Mouse (Mus musculus) embryonic facial prominence, embryonic 10.5 days (tissue): Measurements from ENCODE around the gene Map7. TPM values are rescaled to one million over a fixed set of nuclear protein-coding genes. Genes with fewer than 3 reads are reported as not detected.
A peak's percentile ranks its signal among the peaks of the same experiment; 100 is the strongest.

Experiments
- DNase-seq: peaks from one replicate; pipeline ENCODE4 v3.0.0-alpha.2; 2017; ENCODE audit warnings: low spot score
- H3K27ac ChIP-seq: fragments of 300-500 bp; sonication (generic); replicated peaks from 2 replicates; pipeline ENCODE4 v1.5.1; 2016; ENCODE audit warnings: mild to moderate bottlenecking
- H3K27me3 ChIP-seq: fragments of 300-500 bp; sonication (generic); replicated peaks from 2 replicates; pipeline ENCODE4 v1.6.1; 2016; ENCODE audit warnings: low read depth, mild to moderate bottlenecking; ENCODE audit not compliant: poor library complexity, severe bottlenecking
- H3K36me3 ChIP-seq: fragments of 300-500 bp; sonication (generic); replicated peaks from 2 replicates; pipeline ENCODE4 v1.6.1; 2016; ENCODE audit warnings: mild to moderate bottlenecking, moderate library complexity
- H3K4me1 ChIP-seq: fragments of 300-500 bp; sonication (generic); 2 replicates; pipeline ENCODE4 v1.6.1; 2016
- H3K4me3 ChIP-seq: fragments of 300-500 bp; sonication (generic); 2 replicates; pipeline ENCODE4 v1.5.1; 2016; ENCODE audit warnings: mild to moderate bottlenecking, moderate library complexity
- H3K9me3 ChIP-seq: fragments of 300-500 bp; sonication (generic); 2 replicates; pipeline ENCODE4 v1.6.1; 2016; ENCODE audit warnings: mild to moderate bottlenecking
- WGBS: fragments of 180-500 bp; shearing (Covaris S2); methylation state at CpG from one replicate; pipeline ENCODE4 v1.1.7; 2016; 5-methylcytosine and 5-hydroxymethylcytosine counted together
- polyA plus RNA-seq: library from polyadenylated mRNA; unstranded; fragments of >200 nt; fragmentation: Nextera tagmentation; extraction: Ambion mirVana; gene quantifications from 2 replicates; pipeline ENCODE4 v1.2.1, GENCODE M21; 2016

The Map7 gene
- polyA plus RNA-seq, 1 experiment from 2014 or later: 6.6 TPM

DNA sequence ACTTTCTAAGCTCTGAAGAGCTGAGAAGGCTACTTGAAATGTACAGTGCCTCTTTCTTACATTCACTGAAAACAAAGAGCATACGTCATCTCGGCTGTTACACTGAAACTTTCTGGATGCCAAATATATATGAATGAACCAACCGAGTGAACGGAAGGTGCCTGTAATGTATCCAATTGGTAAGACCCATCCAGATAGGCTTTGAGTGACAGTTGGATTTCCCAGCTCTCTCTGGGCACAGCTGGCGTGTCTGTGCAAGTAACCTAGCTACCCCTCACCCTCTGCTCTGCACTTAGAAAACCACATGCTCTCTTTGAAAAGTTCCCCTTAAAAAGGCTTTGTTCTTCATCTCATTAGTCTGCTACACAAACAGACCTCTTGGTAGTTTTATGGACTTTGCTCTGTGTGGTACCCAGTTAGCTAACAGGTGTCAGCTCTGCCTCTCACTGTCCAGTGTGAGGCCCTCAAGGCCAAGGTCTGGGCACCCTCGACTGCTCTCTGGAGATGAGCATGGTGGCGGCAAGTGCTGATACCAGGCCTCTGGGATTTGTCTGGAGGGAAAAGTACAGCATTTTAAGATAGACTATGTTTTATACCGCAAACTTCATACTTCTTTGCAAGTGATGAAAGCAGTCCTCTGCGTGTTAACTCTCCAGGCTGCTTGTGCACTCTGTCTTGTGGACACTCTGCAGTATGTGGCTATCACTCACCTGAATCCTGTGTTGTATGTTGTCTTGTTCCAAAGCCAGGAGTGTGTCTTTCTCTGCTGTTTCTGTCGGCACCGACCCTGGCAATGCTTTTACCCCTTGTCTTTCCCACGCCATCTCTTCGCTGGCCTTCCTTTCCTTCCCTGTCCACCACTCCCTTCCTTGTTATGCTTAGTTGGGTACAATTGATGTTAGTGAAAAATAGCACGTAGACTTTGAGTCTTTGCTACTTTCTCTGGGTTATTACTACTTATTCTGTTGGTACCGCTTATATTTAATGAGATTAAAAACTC lies 109.8 kb downstream of the Map7 start:
- WGBS: 93% methylated on average over 15 of the region's 15 CpGs
- no peak overlapping the region for H3K4me3 ChIP-seq
- no peaks in the 10 kb centered on the region for H3K9me3 ChIP-seq
- H3K4me1 ChIP-seq: no peaks in the 10 kb centered on the region
- H3K27ac ChIP-seq: no peak overlapping the region
- no peak for DNase-seq
- H3K36me3 ChIP-seq: no peaks in the 10 kb centered on the region
- H3K27me3 ChIP-seq: no peaks in the 10 kb centered on the region

GRCm38 (mm10) chr10:20259476-20259875 lies 111.2 kb downstream of the Map7 start:
- WGBS: 83% methylated on average over 2 of the region's 2 CpGs

GRCm38 (mm10) chr10:20262896-20263295 lies 114.6 kb downstream of the Map7 start:
- no peaks in the 10 kb centered on the region for H3K36me3 ChIP-seq
- H3K27ac ChIP-seq: no peak overlapping the region
- 87% methylated on average over 6 of the region's 6 CpGs for WGBS
- peaks cover 5% of the 10 kb centered on the region; the same call in 1 of the 2 replicates for H3K4me1 ChIP-seq
- no peak overlapping the region for H3K4me3 ChIP-seq
- H3K9me3 ChIP-seq: no peaks in the 10 kb centered on the region
- H3K27me3 ChIP-seq: no peaks in the 10 kb centered on the region
- DNase-seq: no peak

More at GRCm38 (mm10) chr10:20259476-20259875, 111.2 kb downstream of the Map7 start:
- H3K36me3 ChIP-seq: no peaks in the 10 kb centered on the region
- no peak for DNase-seq
- no peak overlapping the region for H3K4me3 ChIP-seq
- no peaks in the 10 kb centered on the region for H3K9me3 ChIP-seq
- no peaks in the 10 kb centered on the region for H3K27me3 ChIP-seq
- no peak overlapping the region for H3K27ac ChIP-seq
- H3K4me1 ChIP-seq: no peaks in the 10 kb centered on the region

GRCm38 (mm10) chr10:20264479-20264878 lies 116.2 kb downstream of the Map7 start:
- Histone ChIP-seq H3K27me3 (no peaks in the 10 kb centered on the region), H3K36me3 (no peaks in the 10 kb centered on the region), H3K27ac (no peak overlapping the region), H3K4me3 (no peak overlapping the region), H3K9me3 (no peaks in the 10 kb centered on the region), H3K4me1 (peaks cover 5% of the 10 kb centered on the region; the same call in 1 of the 2 replicates)
- WGBS: 89% methylated on average over 7 of the region's 7 CpGs
- DNase-seq: no peak

DNA sequence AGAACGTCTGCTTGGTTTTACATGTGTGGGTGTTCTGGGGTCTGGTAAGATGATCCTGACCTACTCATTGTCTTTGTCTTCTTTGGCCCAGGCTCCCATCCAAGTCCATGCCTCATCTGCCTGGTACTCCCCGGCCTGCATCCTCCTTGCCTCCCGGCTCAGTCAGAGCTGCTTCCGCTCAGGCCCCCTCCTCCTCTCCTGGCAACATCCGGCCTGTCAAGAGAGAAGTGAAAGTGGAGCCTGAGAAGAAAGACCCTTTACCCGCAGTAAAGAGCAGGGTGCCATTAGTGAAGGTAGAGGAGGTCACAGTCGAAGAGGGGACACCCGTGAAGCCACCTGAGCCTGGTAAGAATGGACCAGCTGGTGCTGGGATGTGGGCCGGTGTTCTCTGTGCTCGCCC lies 118.8 kb downstream of the Map7 start:
- DNase-seq: no peak
- H3K4me3 ChIP-seq: no peak overlapping the region
- peaks cover 5% of the 10 kb centered on the region; the same call in 1 of the 2 replicates for H3K4me1 ChIP-seq
- 78% methylated on average over 10 of the region's 10 CpGs for WGBS
- 0 out of 2 replicates have a peak, but pooled peaks cover 5% of the 10 kb centered on the region for H3K36me3 ChIP-seq
- H3K9me3 ChIP-seq: no peaks in the 10 kb centered on the region
- no peaks in the 10 kb centered on the region for H3K27me3 ChIP-seq
- H3K27ac ChIP-seq: no peak overlapping the region

- no peak overlapping the region for H3K27ac ChIP-seq
- H3K4me1 ChIP-seq: peaks cover 12% of the 10 kb centered on the region
- no peak overlapping the region for H3K4me3 ChIP-seq
- WGBS: 81% methylated on average over 7 of the region's 7 CpGs
- H3K36me3 ChIP-seq: 0 out of 2 replicates have a peak, but pooled peaks cover 6% of the 10 kb centered on the region
- no peak for DNase-seq
- H3K9me3 ChIP-seq: no peaks in the 10 kb centered on the region
- peaks cover 8% of the 10 kb centered on the region for H3K27me3 ChIP-seq
Observed at GRCm38 (mm10) chr10:20268945-20269344, 120.7 kb downstream of the Map7 start.

- no peaks in the 10 kb centered on the region for H3K9me3 ChIP-seq
- H3K4me1 ChIP-seq: peaks cover 7% of the 10 kb centered on the region; the same call in 1 of the 2 replicates
- DNase-seq: no peak
- no peak overlapping the region for H3K4me3 ChIP-seq
- H3K36me3 ChIP-seq: 0 out of 2 replicates have a peak, but pooled peaks cover 6% of the 10 kb centered on the region
- H3K27ac ChIP-seq: no peak overlapping the region
- H3K27me3 ChIP-seq: peaks cover 8% of the 10 kb centered on the region
- WGBS: 89% methylated on average over 5 of the region's 5 CpGs
Observed at GRCm38 (mm10) chr10:20272380-20272779, 124.1 kb downstream of the Map7 start.

DNA sequence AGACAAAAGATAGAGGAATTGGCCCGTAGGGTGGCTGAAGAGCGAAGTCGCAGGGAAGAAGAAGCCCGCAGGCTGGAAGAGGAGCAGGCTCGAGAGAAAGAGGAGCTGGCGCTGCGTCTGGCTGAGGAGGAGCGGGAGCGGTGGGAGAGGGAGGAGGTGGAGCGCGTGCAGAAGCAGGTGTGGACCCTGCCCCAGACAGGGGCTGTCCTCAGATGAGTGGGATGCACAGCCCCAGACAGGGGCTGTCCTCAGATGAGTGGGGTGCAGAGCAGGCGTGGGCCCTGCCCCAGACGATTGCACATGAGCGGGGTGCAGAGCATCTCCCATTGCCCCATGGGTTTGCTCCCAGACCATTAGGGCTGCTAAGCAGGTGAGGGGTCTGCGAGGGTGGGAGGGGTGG lies 125.0 kb downstream of the Map7 start:
- 65% methylated on average over 15 of the region's 15 CpGs for whole genome bisulfite sequencing
- Histone ChIP-seq H3K9me3 (no peaks in the 10 kb centered on the region), H3K36me3 (0 out of 2 replicates have a peak, but pooled peaks cover 6% of the 10 kb centered on the region), H3K4me3 (no peak overlapping the region), H3K27me3 (peaks cover 8% of the 10 kb centered on the region), H3K4me1 (peaks cover 7% of the 10 kb centered on the region; the same call in 1 of the 2 replicates), H3K27ac (no peak overlapping the region)
- DNase-seq: no peak

DNA sequence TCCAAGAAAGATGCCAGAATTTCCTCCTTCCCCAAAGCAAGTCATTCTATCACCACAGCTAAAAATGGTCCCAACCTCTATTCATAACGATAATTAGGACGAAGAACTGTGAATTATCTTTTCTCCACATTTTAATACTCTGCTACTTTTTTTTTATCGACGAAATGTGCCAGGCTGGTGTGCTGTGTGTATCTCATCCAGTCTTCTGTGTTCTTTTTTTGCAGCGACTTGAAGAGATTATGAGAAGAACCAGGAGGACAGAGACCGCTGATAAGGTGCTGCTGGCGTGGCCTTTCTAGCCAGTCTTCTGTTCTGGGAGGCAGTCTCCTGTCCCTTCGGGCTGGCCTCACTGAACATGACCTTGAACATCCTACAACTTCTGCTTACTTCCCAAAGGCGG lies 125.8 kb downstream of the Map7 start:
- DNase-seq: no peak
- peaks cover 7% of the 10 kb centered on the region; the same call in 1 of the 2 replicates for H3K4me1 ChIP-seq
- 86% methylated on average over 9 of the region's 9 CpGs for WGBS

GRCm38 (mm10) chr10:20281456-20281855 lies 133.2 kb downstream of the Map7 start:
- no peaks in the 10 kb centered on the region for H3K36me3 ChIP-seq
- H3K4me1 ChIP-seq: peaks cover 21% of the 10 kb centered on the region
- H3K27ac ChIP-seq: no peak overlapping the region
- no peaks in the 10 kb centered on the region for H3K9me3 ChIP-seq
- DNase-seq: no peak
- no peak overlapping the region for H3K4me3 ChIP-seq
- no peaks in the 10 kb centered on the region for H3K27me3 ChIP-seq
- 68% methylated on average over 2 of the region's 2 CpGs for WGBS

More for the DNA sequence above, 125.8 kb downstream of the Map7 start:
- 0 out of 2 replicates have a peak, but pooled peaks cover 6% of the 10 kb centered on the region for H3K36me3 ChIP-seq
- H3K4me3 ChIP-seq: no peak overlapping the region
- H3K27me3 ChIP-seq: peaks cover 8% of the 10 kb centered on the region
- no peaks in the 10 kb centered on the region for H3K9me3 ChIP-seq
- H3K27ac ChIP-seq: no peak overlapping the region

DNA sequence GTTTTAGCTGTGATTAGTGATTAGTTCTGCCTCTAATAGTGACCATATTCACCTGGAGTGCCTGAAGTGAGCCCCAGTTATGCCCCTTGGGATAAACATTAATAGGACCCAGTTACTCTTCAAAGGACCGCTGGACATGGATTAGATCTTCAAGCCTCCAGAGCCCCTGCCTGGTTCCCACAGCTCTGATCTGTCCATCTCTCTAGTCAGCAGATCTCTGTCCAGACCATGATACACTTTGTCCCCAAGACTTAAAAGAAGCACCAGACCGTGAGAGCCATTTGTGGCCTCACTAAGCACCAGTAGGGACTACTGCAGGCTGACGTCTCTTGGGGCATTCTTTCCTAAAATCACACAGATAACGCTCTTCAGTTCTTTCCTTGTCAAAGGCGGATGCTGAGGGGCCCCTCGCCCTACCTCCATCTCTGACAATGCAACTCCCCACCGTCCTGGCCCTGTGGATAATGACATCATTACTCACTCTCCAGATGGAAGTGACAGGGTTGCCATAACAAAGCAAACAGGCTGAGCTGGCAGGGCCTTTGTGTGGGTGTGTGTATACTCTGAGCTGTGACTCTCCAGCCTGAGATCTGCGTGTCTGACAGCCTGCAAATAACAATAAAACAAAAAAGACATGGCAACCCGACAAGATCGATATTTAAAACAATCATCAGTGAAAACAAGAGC lies 137.2 kb downstream of the Map7 start:
- Histone ChIP-seq H3K27ac (peak overlapping the region; percentile 83), H3K9me3 (no peaks in the 10 kb centered on the region), H3K36me3 (no peaks in the 10 kb centered on the region), H3K27me3 (no peaks in the 10 kb centered on the region), H3K4me3 (peak overlapping the region; percentile 32; the same call in 1 of the 2 replicates), H3K4me1 (peaks cover 33% of the 10 kb centered on the region)
- peak; percentile 61 for DNase-seq
- 29% methylated on average over 10 of the region's 10 CpGs for WGBS

- WGBS: 39% methylated on average over 15 of the region's 15 CpGs
Observed at GRCm38 (mm10) chr10:20285994-20286836, 137.9 kb downstream of the Map7 start.

More at GRCm38 (mm10) chr10:20285994-20286836, 137.9 kb downstream of the Map7 start:
- DNase-seq: peak; percentile 56
- peak overlapping the region; percentile 32 for H3K4me3 ChIP-seq
- H3K27me3 ChIP-seq: no peaks in the 10 kb centered on the region
- H3K27ac ChIP-seq: peak overlapping the region; percentile 83
- peaks cover 37% of the 10 kb centered on the region for H3K4me1 ChIP-seq
- H3K36me3 ChIP-seq: no peaks in the 10 kb centered on the region
- no peaks in the 10 kb centered on the region for H3K9me3 ChIP-seq
